Comparison of ENCODE assay signal across 9 mouse cellular contexts in the genomic region with DNA sequence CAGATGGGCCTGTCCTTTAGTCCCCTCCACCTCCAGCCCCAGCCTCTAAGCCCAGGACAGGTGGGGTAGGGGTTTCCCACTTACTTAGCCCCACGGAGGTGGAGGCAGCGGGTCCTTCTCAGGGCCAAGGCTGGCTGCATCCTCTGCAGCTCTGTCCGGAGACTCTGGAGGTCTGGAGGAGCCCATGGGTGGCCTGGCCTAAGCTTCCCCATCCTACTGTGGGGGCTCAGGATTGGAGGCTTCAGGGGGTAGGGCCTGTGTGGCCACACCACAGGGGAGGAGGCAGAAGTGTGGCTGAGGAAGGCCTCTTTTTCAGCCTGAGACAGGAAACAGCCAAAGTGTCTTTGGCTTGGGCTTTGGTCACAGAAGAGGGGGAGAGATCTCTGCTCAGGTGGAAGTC. TPM values are rescaled to one million over a fixed set of nuclear protein-coding genes. Genes with fewer than 3 reads are reported as not detected.
DNase-seq lines count a peak whose midpoint lies in the region; ATAC-seq and TF ChIP-seq lines count a peak whose summit lies in the region.
"Had no signal": no experiment of that assay in that cellular context is flagged by ENCODE, and none has a peak within 500 bp of the region (broad histone marks: within the 10 kb centered on the region; RNA-seq: fewer than 3 reads in every experiment).

No protein-coding gene starts in this region.

- H3K9ac ChIP-seq in hindbrain, postnatal 0 days (replicated peaks; ENCODE audit: low read length) = no peak overlapping the region
- H3K9ac ChIP-seq in hindbrain, embryonic 14.5 days = no peak overlapping the region
- no peak overlapping the region; the same call in 1 of the 2 replicates for H3K9ac ChIP-seq in hindbrain, embryonic 16.5 days (ENCODE audit: low read depth, low read length)

- WGBS in hindbrain, postnatal 0 days = 74% methylated on average over 3 of the region's 3 CpGs
- 80% methylated on average over 3 of the region's 3 CpGs for WGBS in hindbrain, embryonic 14.5 days
- WGBS in hindbrain, embryonic 16.5 days = 92% methylated on average over 3 of the region's 3 CpGs

- no peak overlapping the region for H3K4me3 ChIP-seq in hindbrain, postnatal 0 days (ENCODE audit: low read length)
- H3K4me3 ChIP-seq in hindbrain, embryonic 14.5 days (replicated peaks; ENCODE audit: low read length) = no peak overlapping the region
- H3K4me3 ChIP-seq in megakaryocyte, embryonic 14.5 days (replicated peaks) = peak overlapping the region; percentile 93
- H3K4me3 ChIP-seq in hindbrain, embryonic 16.5 days (ENCODE audit: low read length) = no peak overlapping the region
- H3K4me3 ChIP-seq: neural tube, embryonic 12.5 days had no signal

- H3K4me2 ChIP-seq in hindbrain, postnatal 0 days (ENCODE audit: low read depth, low read length) = no peak overlapping the region
- H3K4me2 ChIP-seq in hindbrain, embryonic 14.5 days (replicated peaks) = no peak overlapping the region
- H3K4me2 ChIP-seq in hindbrain, embryonic 16.5 days (ENCODE audit: low read length) = no peak overlapping the region
- H3K4me2 ChIP-seq: neural tube, embryonic 12.5 days had no signal

- no peaks in the 10 kb centered on the region for H3K27me3 ChIP-seq in hindbrain, postnatal 0 days (ENCODE audit: insufficient read depth, low read length)
- H3K27me3 ChIP-seq in hindbrain, embryonic 14.5 days (ENCODE audit: control insufficient read depth, insufficient read depth, low read length) = no peaks in the 10 kb centered on the region
- H3K27me3 ChIP-seq in megakaryocyte, embryonic 14.5 days (replicated peaks) = no peaks in the 10 kb centered on the region
- no peaks in the 10 kb centered on the region for H3K27me3 ChIP-seq in hindbrain, embryonic 16.5 days (replicated peaks; ENCODE audit: control insufficient read depth, insufficient read depth, low read length)
- H3K27me3 ChIP-seq: neural tube, embryonic 12.5 days had no signal

- no peak for ATAC-seq in hindbrain, postnatal 0 days
- no peak for ATAC-seq in hindbrain, embryonic 14.5 days (ENCODE audit: low FRiP score)
- ATAC-seq in common myeloid progenitor, adult 5-6 weeks (replicated peaks; ENCODE audit: low read depth, poor library complexity, severe bottlenecking) = peak; percentile 84
- ATAC-seq in hindbrain, embryonic 16.5 days = no peak

- H3K36me3 ChIP-seq in hindbrain, postnatal 0 days (ENCODE audit: insufficient read depth, low read length) = 0 out of 2 replicates have a peak, but pooled peaks cover 4% of the 10 kb centered on the region
- H3K36me3 ChIP-seq in hindbrain, embryonic 14.5 days (replicated peaks; ENCODE audit: control insufficient read depth, insufficient read depth) = peaks cover 33% of the 10 kb centered on the region
- peaks cover 32% of the 10 kb centered on the region for H3K36me3 ChIP-seq in megakaryocyte, embryonic 14.5 days (replicated peaks; ENCODE audit: low read length)
- H3K36me3 ChIP-seq in hindbrain, embryonic 16.5 days (ENCODE audit: control insufficient read depth, insufficient read depth, low read length) = no peaks in the 10 kb centered on the region; the same call in 1 of the 2 replicates

- no peak for DNase-seq in hindbrain, postnatal 0 days (ENCODE audit: low spot score)
- no peak for DNase-seq in hindbrain, embryonic 14.5 days (ENCODE audit: low spot score)
- DNase-seq in heart, postnatal 4 days = peak; percentile 46
- DNase-seq in right cerebral cortex, postnatal 14 days = no peak
- no peak for DNase-seq in cerebellum, adult 11 months

- H3K9me3 ChIP-seq in hindbrain, postnatal 0 days (ENCODE audit: low read length) = no peaks in the 10 kb centered on the region
- H3K9me3 ChIP-seq in hindbrain, embryonic 14.5 days (ENCODE audit: control insufficient read depth, low read length) = no peaks in the 10 kb centered on the region
- H3K9me3 ChIP-seq in megakaryocyte, embryonic 14.5 days = no peaks in the 10 kb centered on the region
- H3K9me3 ChIP-seq in hindbrain, embryonic 16.5 days (ENCODE audit: control insufficient read depth, low read length) = no peaks in the 10 kb centered on the region
- H3K9me3 ChIP-seq: neural tube, embryonic 12.5 days had no signal

- peaks cover 18% of the 10 kb centered on the region for H3K4me1 ChIP-seq in hindbrain, postnatal 0 days (ENCODE audit: insufficient read depth, low read length)
- peaks cover 25% of the 10 kb centered on the region for H3K4me1 ChIP-seq in hindbrain, embryonic 14.5 days (replicated peaks; ENCODE audit: control insufficient read depth, insufficient read depth, low read length)
- peaks cover 72% of the 10 kb centered on the region for H3K4me1 ChIP-seq in megakaryocyte, embryonic 14.5 days
- H3K4me1 ChIP-seq in hindbrain, embryonic 16.5 days (ENCODE audit: control insufficient read depth, insufficient read depth, low read depth, low read length) = peaks cover 18% of the 10 kb centered on the region

- H3K27ac ChIP-seq in hindbrain, postnatal 0 days = 0 out of 2 replicates have a peak overlapping the region, but pooled peaks have one; percentile 26
- no peak overlapping the region for H3K27ac ChIP-seq in hindbrain, embryonic 14.5 days
- H3K27ac ChIP-seq in hindbrain, embryonic 16.5 days (ENCODE audit: low read depth, low read length) = no peak overlapping the region
- H3K27ac ChIP-seq: neural tube, embryonic 12.5 days had no signal

- TF ChIP-seq CTCF in hindbrain, postnatal 0 days (IDR thresholded peaks at IDR 0.05; ENCODE audit: low read depth) = no peak

RNA-seq across cellular contexts. Expression of gene Limk1, which starts 10.4 kb away (rescaled TPM):
- total RNA-seq in hindbrain, postnatal 0 days (2014; rRNA removed) = 89.7 and 90.6 TPM in 2 replicates
- polyA plus RNA-seq in hindbrain, postnatal 0 days (2015; fragmentation: Nextera tagmentation; extraction: Ambion mirVana) = 19.7 and 20.4 TPM in 2 replicates
- polyA plus RNA-seq in hindbrain, embryonic 14.5 days (2014; fragmentation: Nextera tagmentation; extraction: Ambion mirVana) = 25.5 and 26.4 TPM in 2 replicates
- total RNA-seq in common myeloid progenitor, adult 5-6 weeks (2017) = 12.6 and 15.1 TPM in 2 replicates
- 10 to 100 TPM; 13.5 to 14.9 TPM for total RNA-seq in heart, postnatal 4 days (2021)
- polyA plus RNA-seq in megakaryocyte, embryonic 14.5 days (2012; ENCODE audit: insufficient read depth, low replicate concordance) = 54.8 and 104 TPM in 2 replicates
- polyA plus RNA-seq in hindbrain, embryonic 16.5 days (2015; fragmentation: Nextera tagmentation; extraction: Ambion mirVana) = 22.0 and 22.1 TPM in 2 replicates

RNA-seq across cellular contexts. Expression of gene Eif4h, which starts 38.7 kb away (rescaled TPM):
- 472 and 489 TPM in 2 replicates for total RNA-seq in hindbrain, postnatal 0 days (2014; rRNA removed)
- polyA plus RNA-seq in hindbrain, postnatal 0 days (2015; fragmentation: Nextera tagmentation; extraction: Ambion mirVana) = 298 and 304 TPM in 2 replicates
- 329 and 343 TPM in 2 replicates for polyA plus RNA-seq in hindbrain, embryonic 14.5 days (2014; fragmentation: Nextera tagmentation; extraction: Ambion mirVana)
- 214 and 235 TPM in 2 replicates for total RNA-seq in common myeloid progenitor, adult 5-6 weeks (2017)
- total RNA-seq in heart, postnatal 4 days (2021) = 100 to 1,000 TPM; 250 to 262 TPM
- 58.4 and 156 TPM in 2 replicates for polyA plus RNA-seq in megakaryocyte, embryonic 14.5 days (2012; ENCODE audit: insufficient read depth, low replicate concordance)
- 332 and 340 TPM in 2 replicates for polyA plus RNA-seq in hindbrain, embryonic 16.5 days (2015; fragmentation: Nextera tagmentation; extraction: Ambion mirVana)
